ENCODE assay signal across 20 mouse cellular contexts in genomic region chr3:142984547-142984946, GRCm38 (mm10).
DNase-seq lines count a peak whose midpoint lies in the region; ATAC-seq lines count a peak whose summit lies in the region.
"Had no signal": no experiment of that assay in that cellular context is flagged by ENCODE, and none has a peak within 500 bp of the region (broad histone marks: within the 10 kb centered on the region; RNA-seq: fewer than 3 reads in every experiment).

No protein-coding gene starts in this region.

- no peak overlapping the region for H3K9ac ChIP-seq in heart, embryonic 14.5 days (ENCODE audit: low read length)
- no peak overlapping the region for H3K9ac ChIP-seq in stomach, embryonic 15.5 days
- H3K9ac ChIP-seq: embryonic facial prominence, embryonic 15.5 days; hindbrain, embryonic 13.5 days had no signal

- 49% methylated on average over 5 of the region's 5 CpGs for WGBS in heart, embryonic 14.5 days
- 68% methylated on average over 5 of the region's 5 CpGs for WGBS in heart, embryonic 10.5 days
- 64% methylated on average over 5 of the region's 5 CpGs for WGBS in stomach, embryonic 15.5 days

- H3K4me2 ChIP-seq in heart, embryonic 14.5 days (ENCODE audit: low read length), result no peak overlapping the region
- H3K4me2 ChIP-seq in stomach, embryonic 15.5 days, result no peak overlapping the region
- H3K4me2 ChIP-seq: embryonic facial prominence, embryonic 15.5 days; hindbrain, embryonic 13.5 days had no signal

- no peaks in the 10 kb centered on the region for H3K36me3 ChIP-seq in heart, embryonic 14.5 days (ENCODE audit: control insufficient read depth, insufficient read depth, low read length)
- H3K36me3 ChIP-seq in heart, embryonic 10.5 days, result no peaks in the 10 kb centered on the region
- no peaks in the 10 kb centered on the region for H3K36me3 ChIP-seq in stomach, embryonic 15.5 days
- H3K36me3 ChIP-seq: embryonic facial prominence, embryonic 15.5 days; forebrain, embryonic 10.5 days; hindbrain, embryonic 13.5 days had no signal

- DNase-seq in heart, embryonic 10.5 days (ENCODE audit: low spot score), result no peak
- DNase-seq in lung, postnatal 25 days (ENCODE audit: low spot score), result peak; percentile 20
- no peak for DNase-seq in lung, postnatal 4 days
- no peak for DNase-seq in kidney, adult 18-20 months
- DNase-seq in spleen, adult 12 weeks (ENCODE audit: low spot score), result no peak
- DNase-seq: adrenal gland, adult 8-10 months; adrenal gland, postnatal 36 days; cerebellum, adult 2 months; cerebellum, postnatal 10 days; embryo, embryonic 11 days; gastrocnemius, adult 2 months; gastrocnemius, postnatal 36 days had no signal

- peaks cover 0 to 15% of the 10 kb centered on the region in 2 experiments; a peak in 2 of 4 replicates for H3K4me1 ChIP-seq in heart, embryonic 14.5 days (ENCODE audit: control insufficient read depth in 2 of 2, insufficient read depth in 2 of 2, low read length in 2 of 2)
- no peaks in the 10 kb centered on the region for H3K4me1 ChIP-seq in heart, embryonic 10.5 days
- no peaks in the 10 kb centered on the region; the same call in 1 of the 2 replicates for H3K4me1 ChIP-seq in stomach, embryonic 15.5 days
- H3K4me1 ChIP-seq: embryonic facial prominence, embryonic 15.5 days; forebrain, embryonic 10.5 days; hindbrain, embryonic 13.5 days had no signal

- ATAC-seq in heart, embryonic 14.5 days (ENCODE audit: insufficient number of reproducible peaks, insufficient read depth, low FRiP score, low read depth), result no peak
- ATAC-seq in stomach, embryonic 15.5 days (ENCODE audit: insufficient read depth, low FRiP score, low read depth), result peak; percentile 56; the same call in 1 of the 2 replicates
- ATAC-seq: forebrain, embryonic 14.5 days; hindbrain, postnatal 0 days had no signal

- no peak overlapping the region for H3K4me3 ChIP-seq in heart, embryonic 14.5 days (ENCODE audit: control insufficient read depth in 1 of 2, insufficient read depth in 1 of 2, low read depth in 1 of 2, low read length in 2 of 2)
- no peak overlapping the region for H3K4me3 ChIP-seq in heart, embryonic 10.5 days
- H3K4me3 ChIP-seq in stomach, embryonic 15.5 days (replicated peaks), result no peak overlapping the region
- H3K4me3 ChIP-seq: embryonic facial prominence, embryonic 15.5 days; erythroblast, embryonic 14.5 days; forebrain, embryonic 10.5 days; gastrocnemius, adult 2 months; hindbrain, embryonic 13.5 days had no signal

- H3K27ac ChIP-seq in heart, embryonic 14.5 days (replicated peaks in 1 of 2; ENCODE audit: control insufficient read depth in 1 of 2, insufficient read depth in 1 of 2, low read depth in 2 of 2, low read length in 2 of 2), result peak overlapping the region; percentile 2 to 19; a peak in 3 of 4 replicates
- H3K27ac ChIP-seq in heart, embryonic 10.5 days, result no peak overlapping the region
- H3K27ac ChIP-seq in stomach, embryonic 15.5 days, result peak overlapping the region; percentile 37; the same call in 1 of the 2 replicates
- H3K27ac ChIP-seq: embryonic facial prominence, embryonic 15.5 days; forebrain, embryonic 10.5 days; gastrocnemius, adult 2 months; hindbrain, embryonic 13.5 days; hindbrain, postnatal 0 days had no signal

- H3K27me3 ChIP-seq in heart, embryonic 14.5 days (ENCODE audit: control insufficient read depth, insufficient read depth, low read length), result no peaks in the 10 kb centered on the region
- H3K27me3 ChIP-seq in heart, embryonic 10.5 days (ENCODE audit: insufficient read depth, poor library complexity, severe bottlenecking), result no peaks in the 10 kb centered on the region
- no peaks in the 10 kb centered on the region for H3K27me3 ChIP-seq in stomach, embryonic 15.5 days (replicated peaks)
- H3K27me3 ChIP-seq: embryonic facial prominence, embryonic 15.5 days; hindbrain, embryonic 13.5 days had no signal

- no peaks in the 10 kb centered on the region for H3K9me3 ChIP-seq in heart, embryonic 14.5 days (ENCODE audit: control insufficient read depth, low read length)
- no peaks in the 10 kb centered on the region for H3K9me3 ChIP-seq in heart, embryonic 10.5 days
- H3K9me3 ChIP-seq in stomach, embryonic 15.5 days, result no peaks in the 10 kb centered on the region
- H3K9me3 ChIP-seq: hindbrain, embryonic 13.5 days had no signal
